Mouse (Mus musculus) midbrain, postnatal 0 days (tissue): ENCODE measurements around the gene Zcwpw1. TPM values are rescaled to one million over a fixed set of nuclear protein-coding genes. Genes with fewer than 3 reads are reported as not detected.
"Not testable (repeated sequence)": the region's sequence is repeated elsewhere in the genome, so short reads cannot be mapped to it uniquely, and the experiment has no call there.

Experiments
- ATAC-seq: fragments of 200-750 bp; cut with Nextera tagmentation; 2 replicates; pipeline ENCODE4 v1.8.0; 2017; ENCODE audit warnings: moderate number of reproducible peaks, mild to moderate bottlenecking, moderate TSS enrichment, moderate library complexity; ENCODE audit not compliant: low FRiP score
- DNase-seq: peaks from one replicate; pipeline ENCODE4 v3.0.0-alpha.2; 2015; ENCODE audit warnings: low spot score
- H3K27ac ChIP-seq: fragments of 300-500 bp; sonication (generic); 2 replicates; pipeline ENCODE4 v1.5.1; 2014; ENCODE audit warnings: low read depth, mild to moderate bottlenecking, low read length, mixed read lengths
- H3K27me3 ChIP-seq: fragments of 300-500 bp; sonication (generic); 2 replicates; pipeline ENCODE4 v1.6.1; 2014; ENCODE audit warnings: low read length, control low read depth, mixed read lengths; ENCODE audit not compliant: insufficient read depth
- H3K36me3 ChIP-seq: fragments of 300-500 bp; sonication (generic); 2 replicates; pipeline ENCODE4 v1.6.1; 2014; ENCODE audit warnings: low read length, control low read depth, mixed read lengths; ENCODE audit not compliant: insufficient read depth
- H3K4me1 ChIP-seq: fragments of 300-500 bp; sonication (generic); 2 replicates; pipeline ENCODE4 v1.6.1; 2014; ENCODE audit warnings: mild to moderate bottlenecking, control low read depth, antibody characterized with exemption, low read length, mixed read lengths; ENCODE audit not compliant: insufficient read depth
- H3K4me2 ChIP-seq: fragments of 300-500 bp; sonication (generic); 2 replicates; pipeline ENCODE4 v1.6.1; 2014; ENCODE audit warnings: low read depth, mild to moderate bottlenecking, low read length, mixed read lengths; ENCODE audit not compliant: poor library complexity, severe bottlenecking
- H3K4me3 ChIP-seq: fragments of 300-500 bp; sonication (generic); 2 replicates; pipeline ENCODE4 v1.5.1; 2014; ENCODE audit warnings: low read depth, mild to moderate bottlenecking, low read length, moderate library complexity
- H3K9ac ChIP-seq: fragments of 300-500 bp; sonication (generic); replicated peaks from 2 replicates; pipeline ENCODE4 v1.6.1; 2014; ENCODE audit warnings: mild to moderate bottlenecking, low read length, moderate library complexity, mixed read lengths; ENCODE audit not compliant: poor library complexity, severe bottlenecking
- H3K9me3 ChIP-seq: fragments of 300-500 bp; sonication (generic); 2 replicates; pipeline ENCODE4 v1.6.1; 2016; ENCODE audit warnings: low read length, control low read depth
- CTCF ChIP-seq: IDR thresholded peaks from 2 replicates; pipeline ENCODE4 v1.5.1; 2016; ENCODE audit warnings: antibody characterized with exemption, mild to moderate bottlenecking
- WGBS: fragments of 180-500 bp; shearing (Covaris S2); extraction: QIAGEN DNeasy Blood & Tissue Kit; methylation state at CpG from one replicate; pipeline ENCODE4 v1.1.7; 2014; 5-methylcytosine and 5-hydroxymethylcytosine counted together
- polyA plus RNA-seq: library from polyadenylated mRNA; unstranded; fragments of >200 nt; fragmentation: Nextera tagmentation; extraction: Ambion mirVana; gene quantifications from 2 replicates; pipeline ENCODE4 v1.2.1, GENCODE M21; 2015
- total RNA-seq: library from RNA; depleted of rRNA; stranded (reverse); fragments of >200 nt; gene quantifications from 2 replicates; pipeline ENCODE4 v1.2.3, GENCODE M21; 2014

Gene Zcwpw1
- total and polyA plus RNA-seq, 2 experiments from 2014 or later, result 5.8 to 9.0 TPM

GRCm38 (mm10) chr5:137826421-137826820, 38.8 kb downstream of the Zcwpw1 start:
- H3K4me2 ChIP-seq, result no peak overlapping the region
- no peak overlapping the region for H3K4me3 ChIP-seq
- TF ChIP-seq CTCF, result no peak
- no peaks in the 10 kb centered on the region for H3K27me3 ChIP-seq
- H3K4me1 ChIP-seq, result no peaks in the 10 kb centered on the region
- H3K9me3 ChIP-seq, result no peaks in the 10 kb centered on the region
- H3K27ac ChIP-seq, result no peak overlapping the region
- 77% methylated on average over 7 of the region's 7 CpGs for WGBS
- ATAC-seq, result no peak
- H3K36me3 ChIP-seq, result no peaks in the 10 kb centered on the region
- no peak overlapping the region for H3K9ac ChIP-seq
- DNase-seq, result no peak

DNA sequence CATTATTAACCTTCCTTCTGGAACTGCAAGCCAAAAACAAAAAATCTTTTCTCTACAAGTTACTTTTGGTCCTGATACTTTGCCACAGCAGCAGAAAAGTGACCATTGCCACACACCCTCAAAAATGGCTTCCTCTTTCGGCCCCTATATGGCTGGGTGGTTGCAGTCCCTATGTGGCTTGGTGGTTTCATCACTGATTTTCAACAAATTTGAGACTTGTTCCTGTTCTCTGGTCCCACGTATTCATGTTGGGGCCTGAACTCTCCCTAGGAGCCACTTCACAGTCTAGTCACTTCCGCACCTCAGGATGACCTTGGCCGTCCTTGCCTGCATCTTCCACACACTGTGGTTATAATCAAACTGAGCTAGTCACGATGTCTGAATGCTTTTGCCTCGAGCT, 41.1 kb downstream of the Zcwpw1 start:
- H3K36me3 ChIP-seq, result no peaks in the 10 kb centered on the region
- H3K4me2 ChIP-seq, result no peak overlapping the region
- WGBS, result 85% methylated on average over 6 of the region's 6 CpGs
- H3K9ac ChIP-seq, result no peak overlapping the region
- no peaks in the 10 kb centered on the region for H3K27me3 ChIP-seq
- H3K9me3 ChIP-seq, result no peaks in the 10 kb centered on the region
- no peak for TF ChIP-seq CTCF
- no peak overlapping the region for H3K4me3 ChIP-seq
- no peak overlapping the region for H3K27ac ChIP-seq
- no peaks in the 10 kb centered on the region for H3K4me1 ChIP-seq
- ATAC-seq (no peak), DNase-seq (no peak)

DNA sequence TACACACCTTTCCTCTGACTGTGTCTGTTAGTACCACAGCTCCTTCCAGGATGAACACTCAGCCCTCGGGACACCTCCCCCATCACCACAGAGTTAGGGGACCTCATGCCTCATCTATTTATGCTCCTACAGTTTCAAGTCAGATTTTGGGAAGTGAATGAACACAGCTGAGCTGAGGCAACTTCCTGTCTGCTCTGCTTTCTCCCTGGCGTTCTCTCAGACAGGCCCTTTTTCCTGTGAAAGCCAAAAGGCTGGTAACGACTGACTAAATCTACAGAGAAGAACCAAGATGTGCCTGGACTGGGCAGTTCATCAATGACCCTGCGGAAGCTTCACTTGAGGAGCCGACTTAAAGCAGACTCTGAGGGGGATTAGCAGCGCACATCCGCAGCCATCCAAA, 42.6 kb downstream of the Zcwpw1 start:
- DNase-seq (no peak), ATAC-seq (no peak)
- H3K4me2 ChIP-seq, result no peak overlapping the region
- TF ChIP-seq CTCF, result no peak
- no peak overlapping the region for H3K27ac ChIP-seq
- no peaks in the 10 kb centered on the region for H3K27me3 ChIP-seq
- no peaks in the 10 kb centered on the region for H3K36me3 ChIP-seq
- H3K4me3 ChIP-seq, result no peak overlapping the region
- no peaks in the 10 kb centered on the region for H3K9me3 ChIP-seq
- H3K9ac ChIP-seq, result no peak overlapping the region
- no peaks in the 10 kb centered on the region for H3K4me1 ChIP-seq
- WGBS, result 79% methylated on average over 7 of the region's 7 CpGs

GRCm38 (mm10) chr5:137831106-137831505, 43.5 kb downstream of the Zcwpw1 start:
- 87% methylated on average over 4 of the region's 4 CpGs for WGBS
- H3K27ac ChIP-seq, result no peak overlapping the region
- no peak overlapping the region for H3K4me2 ChIP-seq
- no peaks in the 10 kb centered on the region for H3K36me3 ChIP-seq
- H3K27me3 ChIP-seq, result no peaks in the 10 kb centered on the region
- DNase-seq, result no peak
- H3K9me3 ChIP-seq, result no peaks in the 10 kb centered on the region
- H3K4me1 ChIP-seq, result no peaks in the 10 kb centered on the region
- no peak for TF ChIP-seq CTCF
- no peak overlapping the region for H3K9ac ChIP-seq
- ATAC-seq, result no peak
- no peak overlapping the region for H3K4me3 ChIP-seq

DNA sequence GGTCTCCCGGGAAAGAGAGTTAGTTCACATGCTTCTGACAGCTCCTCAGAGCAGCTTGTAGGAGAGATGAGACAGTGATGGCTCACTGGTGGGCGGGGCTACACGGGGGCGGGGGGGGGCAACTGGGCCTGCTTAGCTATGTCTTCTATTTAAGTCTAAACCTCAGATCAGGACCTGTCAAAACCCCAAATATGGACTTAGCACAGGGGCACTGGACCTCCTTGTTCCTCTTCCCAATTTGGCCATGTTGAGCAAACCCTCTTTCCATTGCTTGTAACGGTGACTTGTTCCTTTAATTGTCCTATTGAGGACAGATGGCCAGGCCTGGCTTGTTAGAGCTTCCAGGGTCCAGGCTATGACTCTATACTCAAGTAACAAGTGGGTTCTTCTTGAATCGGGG, 43.9 kb downstream of the Zcwpw1 start:
- Histone ChIP-seq H3K27me3 (no peaks in the 10 kb centered on the region), H3K36me3 (no peaks in the 10 kb centered on the region), H3K4me2 (no peak overlapping the region)

GRCm38 (mm10) chr5:137833500-137833899, 45.9 kb downstream of the Zcwpw1 start:
- H3K4me2 ChIP-seq, result no peak overlapping the region
- DNase-seq, result no peak
- H3K4me3 ChIP-seq, result no peak overlapping the region
- H3K36me3 ChIP-seq, result no peaks in the 10 kb centered on the region
- no peaks in the 10 kb centered on the region for H3K27me3 ChIP-seq
- H3K4me1 ChIP-seq, result no peaks in the 10 kb centered on the region
- no peaks in the 10 kb centered on the region for H3K9me3 ChIP-seq
- H3K27ac ChIP-seq, result no peak overlapping the region
- TF ChIP-seq CTCF, result no peak
- no peak for ATAC-seq
- no peak overlapping the region for H3K9ac ChIP-seq
- WGBS, result 61% methylated on average over 4 of the region's 4 CpGs

More for the DNA sequence above, 43.9 kb downstream of the Zcwpw1 start:
- 80% methylated on average over 6 of the region's 6 CpGs for WGBS
- Histone ChIP-seq H3K4me1 (no peaks in the 10 kb centered on the region), H3K9ac (no peak overlapping the region), H3K27ac (no peak overlapping the region), H3K9me3 (no peaks in the 10 kb centered on the region), H3K4me3 (no peak overlapping the region)
- no peak for ATAC-seq
- DNase-seq, result no peak
- TF ChIP-seq CTCF, result no peak

- WGBS, result 73% methylated on average over 2 of the region's 2 CpGs
- H3K36me3 ChIP-seq, H3K27ac ChIP-seq, H3K9me3 ChIP-seq, DNase-seq, H3K27me3 ChIP-seq, H3K4me3 ChIP-seq, ATAC-seq, H3K4me1 ChIP-seq, H3K4me2 ChIP-seq, H3K9ac ChIP-seq: not testable (repeated sequence)
Measured at GRCm38 (mm10) chr5:137835966-137836520, 48.4 kb downstream of the Zcwpw1 start, which contains the start of gene Pilra. TSS of gene Pilra (minus strand) at chr5:137836281.
